Mouse (Mus musculus) testis, adult 2 months (tissue): ENCODE measurements around the gene Pde4dip.

ENCODE experiments used
- CTCF ChIP-seq: fragments of 200-500 bp; IDR thresholded peaks from 2 replicates; pipeline ENCODE4 v1.5.1; 2012; ENCODE audit warnings: low read depth, mild to moderate bottlenecking, inconsistent platforms, low read length, moderate library complexity; ENCODE audit not compliant: control insufficient read depth, insufficient read depth, insufficient replicate concordance
- POLR2A ChIP-seq: fragments of 200-500 bp; IDR thresholded peaks from 2 replicates; pipeline ENCODE4 v1.6.1; 2012; ENCODE audit warnings: low read depth, mild to moderate bottlenecking, inconsistent platforms, low read length, moderate library complexity; ENCODE audit not compliant: control insufficient read depth

GRCm38 (mm10) chr3:97665525-97665924 is 223.0 kb downstream of the Pde4dip start:
- TF ChIP-seq CTCF (no peak), POLR2A (no peak)
